Mouse (Mus musculus) CH12.LX (cell line): Measurements from ENCODE around the gene Espl1.

Experiments
- BHLHE40 ChIP-seq: IDR thresholded peaks from 2 replicates; pipeline ENCODE4 v1.6.1; 2011; ENCODE audit warnings: mild to moderate bottlenecking, low read depth, low read length, improper control_type of control experiment
- CTCF ChIP-seq, 2 experiments: IDR thresholded peaks in 1 of 2; conservative IDR thresholded peaks in 1 of 2; 2 replicates each; pipeline ENCODE4 v1.5.1; 2011 to 2012; ENCODE audit warnings: low read depth in 2 of 2, low read length in 2 of 2, improper control_type of control experiment in 1 of 2, inconsistent platforms in 1 of 2, mild to moderate bottlenecking in 1 of 2, moderate library complexity in 1 of 2
- EP300 ChIP-seq: IDR thresholded peaks from 2 replicates; pipeline ENCODE4 v1.6.1; 2011; ENCODE audit warnings: low read length, improper control_type of control experiment
- ETS1 ChIP-seq: conservative IDR thresholded peaks from 2 replicates; pipeline ENCODE4 v1.6.1; 2012; ENCODE audit warnings: low read depth, mild to moderate bottlenecking, inconsistent platforms, low read length, improper control_type of control experiment, moderate library complexity
- HCFC1 ChIP-seq: IDR thresholded peaks from 2 replicates; pipeline ENCODE4 v1.6.1; 2012; ENCODE audit warnings: low read depth, mild to moderate bottlenecking, inconsistent platforms, low read length, improper control_type of control experiment
- JUND ChIP-seq: conservative IDR thresholded peaks from 2 replicates; pipeline ENCODE4 v1.6.1; 2011; ENCODE audit warnings: low read depth, low read length, improper control_type of control experiment
- MAFK ChIP-seq: IDR thresholded peaks from 2 replicates; pipeline ENCODE4 v1.6.1; 2011; ENCODE audit warnings: low read length, improper control_type of control experiment; ENCODE audit not compliant: insufficient replicate concordance
- MAX ChIP-seq: IDR thresholded peaks from 2 replicates; pipeline ENCODE4 v1.6.1; 2011; ENCODE audit warnings: low read length, improper control_type of control experiment
- MYC ChIP-seq: IDR thresholded peaks from 2 replicates; pipeline ENCODE4 v1.6.1; 2011; ENCODE audit warnings: low read depth, mild to moderate bottlenecking, improper control_type of control experiment, low read length
- POLR2A ChIP-seq: IDR thresholded peaks from 2 replicates; pipeline ENCODE4 v1.6.1; 2011; ENCODE audit warnings: low read depth, mild to moderate bottlenecking, improper control_type of control experiment, low read length
- RCOR1 ChIP-seq: conservative IDR thresholded peaks from 2 replicates; pipeline ENCODE4 v1.6.1; 2012; ENCODE audit warnings: low read depth, mild to moderate bottlenecking, inconsistent platforms, low read length, improper control_type of control experiment
- SMC3 ChIP-seq: IDR thresholded peaks from 2 replicates; pipeline ENCODE4 v1.6.1; 2011; ENCODE audit warnings: low read depth, low read length, improper control_type of control experiment
- ZC3H11A ChIP-seq: IDR thresholded peaks from 2 replicates; pipeline ENCODE4 v1.6.1; 2012; ENCODE audit warnings: low read depth, mild to moderate bottlenecking, inconsistent platforms, low read length, improper control_type of control experiment

GRCm38 (mm10) chr15:102271441-102271840 is 24.6 kb upstream of the Espl1 start:
- TF ChIP-seq EP300 (no peak), MAFK (no peak), CTCF (conservative IDR thresholded peaks at IDR 0.05 in 1 of 2, IDR thresholded peaks at IDR 0.05 in 1 of 2; ENCODE audit: low read depth in 2 of 2, low read length in 2 of 2) (no peak), RCOR1 (no peak), ETS1 (no peak), ZC3H11A (no peak), JUND (no peak), MAX (no peak), MYC (no peak), POLR2A (no peak), HCFC1 (no peak), BHLHE40 (no peak), SMC3 (no peak)
